Mouse (Mus musculus) skeletal muscle tissue, adult 2 months (tissue): Measurements from ENCODE around the gene Tspan3.
A peak's percentile ranks its signal among the peaks of the same experiment; 100 is the strongest.

Experiments
- DNase-seq: peaks from one replicate; pipeline ENCODE4 v3.0.0-alpha.2; 2012; ENCODE audit warnings: low read depth, low spot score

The Tspan3 gene

DNA sequence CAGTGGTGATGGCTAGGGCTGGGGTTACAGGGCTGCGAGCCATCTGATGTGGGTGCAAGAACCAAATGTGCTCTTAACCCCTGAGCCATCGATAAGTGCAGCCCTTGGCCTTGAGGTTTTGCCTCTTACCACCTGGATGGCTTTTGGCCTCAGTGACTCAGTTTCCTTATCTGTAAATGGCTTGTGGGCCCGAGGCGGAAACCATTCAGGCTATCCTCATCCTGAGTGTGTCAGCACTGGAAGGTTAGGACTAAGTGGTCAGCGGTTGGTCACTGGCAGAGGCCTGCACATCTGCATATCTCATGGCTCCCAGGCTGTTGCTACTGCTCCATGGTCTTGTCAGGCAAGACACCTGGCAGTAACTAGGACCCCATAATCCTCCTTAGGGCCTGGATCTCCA lies 47.2 kb downstream of the Tspan3 start:
- no peak for DNase-seq

DNA sequence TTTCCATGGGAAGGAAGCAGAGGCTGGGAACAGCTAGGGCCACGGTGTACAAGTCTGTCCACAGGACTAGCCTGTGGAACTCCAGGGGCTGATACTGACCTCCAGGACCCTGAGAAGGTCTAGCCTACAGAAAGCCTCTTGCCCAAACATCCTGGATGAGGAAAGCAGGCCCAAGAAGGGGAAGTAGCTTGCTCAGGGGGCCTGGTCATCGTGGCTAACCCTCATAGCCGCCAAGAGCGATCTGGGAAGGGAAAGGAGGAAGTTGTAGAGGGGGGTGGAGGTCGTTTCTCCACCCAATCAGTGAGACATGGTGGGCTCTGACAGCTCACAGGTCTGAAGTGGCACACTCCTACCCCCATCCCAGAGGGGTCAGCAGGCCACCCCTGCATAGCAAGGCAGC lies 57.1 kb downstream of the Tspan3 start:
- DNase-seq, result no peak

DNA sequence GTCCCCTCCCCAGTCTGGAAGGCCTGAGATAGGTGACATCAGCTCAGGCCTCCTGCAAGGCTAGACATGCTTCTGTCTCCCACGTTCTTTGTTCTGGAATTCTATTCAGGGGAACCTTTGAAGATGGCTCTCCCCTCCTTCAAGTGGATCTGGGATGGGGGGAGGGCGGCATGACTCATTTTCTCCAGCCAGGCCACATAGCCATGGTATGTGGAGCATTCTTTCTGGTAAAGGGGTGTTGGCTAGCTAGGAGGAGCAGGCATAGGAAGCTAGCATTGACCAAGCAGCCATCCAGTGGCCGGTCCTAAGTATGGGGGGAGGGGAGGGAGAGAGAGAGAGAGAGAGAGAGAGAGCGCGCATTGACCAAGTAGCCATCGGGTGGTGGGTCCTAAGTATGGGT lies 57.8 kb downstream of the Tspan3 start:
- no peak for DNase-seq

DNA sequence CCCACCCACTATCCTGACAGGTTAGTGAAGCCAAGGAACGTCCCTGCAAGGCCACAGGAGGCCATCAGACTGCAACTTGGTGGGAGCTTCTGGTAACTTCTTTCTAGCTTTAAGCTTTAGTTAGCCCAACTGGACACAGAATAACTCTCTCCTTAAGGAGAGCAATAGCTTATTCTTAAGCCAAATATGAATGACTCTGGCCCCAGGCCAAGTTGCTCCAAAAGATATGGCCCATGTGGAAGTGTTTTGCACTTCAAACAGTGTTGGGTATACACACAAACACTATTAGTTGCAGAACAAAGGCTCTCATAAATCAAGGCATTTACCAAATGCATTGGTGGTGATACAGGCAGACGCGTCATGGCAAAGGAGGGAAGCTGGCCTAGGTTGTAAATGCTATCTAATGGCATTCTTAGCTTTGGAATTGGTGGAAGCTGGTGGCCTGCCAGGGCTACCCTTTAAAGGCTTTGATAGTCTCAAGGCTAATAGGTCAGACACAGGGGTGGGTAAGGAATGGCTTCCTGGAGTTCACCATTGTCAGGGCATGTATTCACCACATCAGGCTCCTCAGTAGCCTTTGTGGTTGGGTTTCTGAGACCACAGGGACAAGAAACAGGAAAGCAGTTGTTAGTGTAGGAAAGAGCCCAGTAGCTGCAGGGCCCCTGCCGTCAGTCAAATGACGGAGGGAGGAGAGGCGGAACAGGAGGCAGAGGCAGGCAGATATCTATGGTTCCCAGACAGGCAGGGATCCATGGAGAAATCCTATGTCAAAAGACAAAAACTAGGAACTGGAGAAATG lies 58.8 kb downstream of the Tspan3 start:
- DNase-seq, result no peak

DNA sequence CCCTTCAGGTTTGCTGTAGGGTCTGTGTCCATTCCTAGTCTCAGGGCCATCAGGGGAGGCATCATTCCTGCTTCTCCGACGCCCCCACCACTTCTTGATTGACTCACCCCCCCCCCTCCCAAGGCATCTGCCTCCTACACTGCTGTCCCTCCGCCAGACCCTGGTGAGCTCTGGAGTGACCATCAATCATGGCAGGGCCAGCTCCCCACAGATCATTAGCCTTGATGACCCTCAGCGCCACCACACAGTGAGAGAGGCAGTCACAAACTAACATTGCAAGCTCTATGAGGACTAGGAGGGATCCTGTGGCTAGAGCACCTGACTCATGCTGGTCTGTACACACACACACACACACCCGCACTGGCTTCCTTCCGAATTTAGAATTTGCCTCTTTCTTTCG lies 60.4 kb downstream of the Tspan3 start:
- no peak for DNase-seq

DNA sequence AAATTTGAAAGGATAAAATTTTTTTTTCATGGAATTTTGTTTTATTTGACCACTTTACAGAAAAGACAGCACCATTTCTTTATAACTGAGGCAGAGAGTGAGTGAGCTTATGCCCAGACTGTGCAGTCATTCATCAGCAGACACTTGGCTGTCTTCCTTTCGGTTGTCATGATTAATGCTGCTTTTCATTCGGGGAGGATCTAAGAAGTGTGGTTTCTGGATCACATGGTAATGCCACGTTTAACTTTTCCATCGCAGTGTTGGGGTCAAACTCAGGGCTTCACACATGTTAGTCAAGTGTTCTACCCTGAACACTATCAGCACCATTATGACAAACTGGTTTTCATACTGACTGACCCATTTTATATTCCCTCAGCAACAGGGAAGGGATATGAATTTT lies 64.3 kb downstream of the Tspan3 start:
- DNase-seq, result no peak

DNA sequence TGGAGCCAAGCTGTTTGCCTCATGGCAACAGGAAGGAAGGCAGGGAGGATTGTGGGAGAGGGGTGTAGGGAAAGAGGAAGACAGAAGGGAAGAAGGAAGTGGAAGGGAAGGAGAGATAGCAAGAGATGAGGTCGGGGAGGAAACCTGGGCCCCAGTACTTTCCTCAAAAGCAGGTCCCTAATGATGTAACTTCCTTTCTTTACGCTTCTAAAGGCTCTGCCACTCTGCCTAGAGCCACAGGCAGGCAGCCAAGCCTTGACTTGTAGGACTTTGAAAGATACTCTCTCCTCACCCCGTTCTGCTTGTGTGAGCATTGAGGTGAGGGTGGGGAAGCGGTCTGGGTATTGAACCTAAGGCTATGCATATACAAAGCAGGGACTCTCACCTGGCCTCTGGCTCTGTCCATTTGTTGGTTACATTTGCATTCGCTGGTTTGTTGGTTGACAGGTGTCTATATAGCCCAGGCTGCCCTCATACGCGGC lies 65.2 kb downstream of the Tspan3 start:
- DNase-seq, result no peak

DNA sequence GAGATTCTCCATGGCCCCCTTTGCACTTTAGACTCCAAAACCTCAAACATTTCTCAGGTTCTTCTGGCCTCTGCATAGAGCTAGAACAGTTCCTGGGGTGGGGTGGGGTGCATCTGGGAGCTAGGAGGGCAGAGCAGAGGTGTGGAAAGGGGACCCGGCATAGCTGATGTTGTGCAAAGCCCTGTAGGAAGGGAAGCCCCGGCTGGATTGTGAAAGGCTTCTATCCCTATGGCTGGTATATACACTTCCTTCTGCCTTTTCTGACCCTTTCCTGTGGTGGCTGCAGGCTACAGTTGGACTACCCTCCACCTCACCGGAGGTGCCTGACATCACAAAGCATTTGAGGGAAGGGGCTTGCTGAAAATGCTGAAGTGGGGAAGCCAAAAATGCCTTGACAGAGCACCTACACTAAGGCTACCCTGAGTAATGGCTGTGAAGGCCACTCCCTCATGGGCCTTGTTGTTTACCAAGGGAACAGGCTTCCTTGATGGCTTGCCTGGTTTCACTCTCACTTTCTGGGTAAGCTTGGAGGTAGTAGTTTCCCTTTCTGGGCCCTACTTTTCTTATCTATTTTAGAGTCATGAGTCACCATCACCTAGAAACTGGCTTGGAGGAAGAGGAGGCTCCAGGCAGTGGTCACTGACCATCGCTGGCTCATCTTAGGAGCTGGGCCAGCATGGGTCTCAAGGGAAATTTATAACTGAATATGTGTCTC lies 67.5 kb downstream of the Tspan3 start:
- DNase-seq, result no peak

DNA sequence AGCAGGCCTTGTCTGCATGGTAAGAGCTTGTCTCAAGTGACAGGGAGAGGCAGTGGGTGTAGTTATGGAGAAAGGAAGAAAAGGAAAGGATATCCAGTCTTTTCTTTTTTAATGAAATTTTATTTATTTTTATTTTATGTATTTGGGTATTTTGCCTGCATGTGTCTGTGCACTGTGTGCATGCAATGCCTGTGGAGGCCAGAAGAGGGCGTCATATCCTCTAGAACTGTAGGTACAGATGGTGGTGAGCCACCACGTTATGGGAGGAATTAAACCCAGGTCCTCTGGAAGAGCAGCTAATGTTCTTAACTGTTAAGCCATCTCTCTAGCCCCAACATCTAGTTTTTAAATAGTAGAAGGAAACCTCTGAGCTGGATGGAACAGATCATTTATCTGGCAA lies 73.2 kb downstream of the Tspan3 start:
- no peak for DNase-seq

DNA sequence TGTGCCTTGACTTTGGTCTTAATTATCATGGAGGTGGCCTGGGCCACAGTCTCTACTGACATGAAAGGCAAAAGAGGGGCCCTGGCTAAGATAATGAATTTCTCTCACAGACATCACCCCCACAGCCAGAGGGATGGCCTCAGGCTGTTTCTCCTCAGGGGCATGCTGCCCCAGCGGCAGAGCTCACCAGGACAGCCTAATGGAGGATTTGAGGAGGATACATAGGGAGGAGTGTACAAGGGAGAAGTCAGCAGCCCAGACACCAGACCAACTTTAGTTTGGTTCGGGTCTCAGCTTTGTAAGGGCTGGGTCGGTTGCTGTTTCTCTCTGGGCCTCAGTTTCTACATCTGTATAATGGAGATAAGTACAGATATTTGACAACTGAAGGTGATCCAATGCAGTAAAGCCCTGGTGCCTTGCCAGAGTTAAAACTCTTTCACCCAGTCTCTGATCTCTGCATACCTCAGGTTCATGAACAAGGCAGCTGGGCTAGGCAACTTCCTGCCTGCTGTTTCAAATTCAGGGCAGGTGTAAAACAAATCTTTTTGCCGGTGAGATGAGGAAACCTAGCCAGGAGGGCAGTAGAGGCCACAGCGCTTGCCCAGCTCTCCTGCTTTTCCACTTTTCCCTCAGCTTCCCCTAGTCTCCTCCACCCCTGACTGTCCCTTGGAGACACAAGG lies 74.6 kb downstream of the Tspan3 start:
- DNase-seq, result no peak

DNA sequence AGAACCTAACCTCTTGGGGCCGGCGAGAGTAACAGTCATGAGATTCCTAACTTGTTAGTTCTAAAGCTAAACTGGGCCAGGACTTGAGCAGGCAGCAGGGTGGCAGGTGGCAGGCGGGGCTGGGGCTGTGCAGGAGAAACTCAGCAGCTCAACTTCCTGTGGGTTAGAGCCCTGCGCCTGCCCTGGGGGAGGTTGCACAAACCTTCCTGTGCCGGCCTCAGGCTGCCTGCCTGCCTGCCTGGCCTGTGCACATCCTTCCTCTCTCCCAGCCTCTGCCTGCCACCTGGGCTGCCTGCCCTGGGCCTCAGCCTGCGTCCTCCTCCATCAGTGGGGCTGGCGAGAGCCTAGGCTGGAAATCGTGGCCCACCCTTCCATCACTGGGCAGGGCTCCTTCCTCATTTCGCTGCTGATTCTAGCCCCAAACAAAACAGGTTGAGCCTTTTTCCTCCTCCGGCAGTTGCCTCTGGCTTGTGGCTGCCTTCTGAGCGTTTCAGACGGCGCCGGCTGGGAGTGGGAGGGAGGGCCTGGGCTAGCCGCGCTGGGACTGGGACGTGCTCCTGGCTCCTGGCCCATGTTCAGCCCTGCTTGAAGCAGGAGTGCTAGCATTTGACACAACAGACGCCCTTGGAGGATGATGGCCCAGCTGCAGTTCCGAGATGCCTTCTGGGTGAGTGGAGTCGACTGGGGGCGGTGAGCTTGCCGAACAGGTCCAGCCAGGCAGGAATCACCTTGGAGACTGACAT lies 75.3 kb downstream of the Tspan3 start, which contains the start of gene Pstpip1:
Gene Pstpip1, plus strand, starts transcription at position 185 of the 743 bp plus-strand sequence.
- peak; percentile 67 for DNase-seq

DNA sequence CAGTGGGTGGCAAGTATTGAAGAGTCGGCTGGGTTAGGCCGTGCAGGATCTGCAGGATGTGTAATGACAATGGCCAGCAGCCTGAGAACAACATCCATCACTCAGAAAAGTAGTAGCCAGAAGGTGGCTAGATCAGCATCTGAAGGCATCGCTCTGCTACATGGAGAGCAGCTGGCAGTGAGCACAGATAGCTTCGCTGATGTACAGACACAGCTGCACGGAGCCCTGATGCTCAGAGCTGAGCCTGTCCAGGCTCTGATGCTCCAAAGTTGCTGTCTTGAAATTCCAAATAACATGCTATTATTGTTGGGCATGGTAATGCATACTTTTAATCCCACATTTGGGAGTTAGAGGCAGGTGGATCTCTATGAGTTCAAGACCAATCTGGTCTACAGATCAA lies 78.8 kb downstream of the Tspan3 start:
- DNase-seq, result no peak
